Mouse (Mus musculus) bone marrow, adult 2 months (tissue): ENCODE measurements around the gene Unc13b.

ENCODE experiments used
- CTCF ChIP-seq: fragments of 200-500 bp; IDR thresholded peaks from 2 replicates; pipeline ENCODE4 v1.5.1; 2011; ENCODE audit warnings: low read length, control low read depth; ENCODE audit not compliant: control insufficient read depth, insufficient read depth
- POLR2A ChIP-seq: fragments of 200-500 bp; IDR thresholded peaks from 2 replicates; pipeline ENCODE4 v1.6.1; 2011; ENCODE audit warnings: low read depth, mild to moderate bottlenecking, control low read depth, low read length, borderline replicate concordance; ENCODE audit not compliant: control insufficient read depth

GRCm38 (mm10) chr4:43047231-43047630 is 11.5 kb upstream of the Unc13b start:
- peak; percentile 19; the same call in 1 of the 2 replicates for TF ChIP-seq CTCF
- no peak for TF ChIP-seq POLR2A
